Mouse (Mus musculus): ENCODE results near the gene Fam76a. TPM values are rescaled to one million over a fixed set of nuclear protein-coding genes. Genes with fewer than 3 reads are reported as not detected.
A peak's percentile ranks its signal among the peaks of the same experiment; 100 is the strongest.

The Fam76a gene
- polyA plus RNA-seq, 1 experiment = 15.0 TPM

- Histone ChIP-seq H3K36me3 (ENCODE audit: control insufficient read depth, insufficient read depth, low read length) (no peaks in the 10 kb centered on the region), H3K27ac (ENCODE audit: control insufficient read depth, insufficient read depth, low read length) (peak overlapping the region; percentile 18; the same call in 1 of the 2 replicates), H3K4me1 (replicated peaks; ENCODE audit: control insufficient read depth, insufficient read depth, low read length) (peaks cover 21% of the 10 kb centered on the region), H3K4me3 (ENCODE audit: control insufficient read depth, insufficient read depth, low read length) (no peak overlapping the region), H3K27me3 (ENCODE audit: control insufficient read depth, insufficient read depth, low read length) (no peaks in the 10 kb centered on the region)
- no peak for TF ChIP-seq CTCF (IDR thresholded peaks at IDR 0.05; ENCODE audit: borderline replicate concordance, control insufficient read depth, extremely low read depth, insufficient read depth, low read length, poor library complexity)
- no peak for TF ChIP-seq POLR2A (IDR thresholded peaks at IDR 0.05; ENCODE audit: control insufficient read depth, extremely low read depth, insufficient read depth, low read length, poor library complexity)
- 80% methylated on average over 10 of the region's 10 CpGs for WGBS
- DNase-seq = no peak
Observed at GRCm38 (mm10) chr4:132958741-132959678, 36.7 kb upstream of the Fam76a start.

GRCm38 (mm10) chr4:132955395-132955791 is 33.0 kb upstream of the Fam76a start:
- 78% methylated on average over 2 of the region's 2 CpGs for WGBS
- Histone ChIP-seq H3K36me3 (ENCODE audit: control insufficient read depth, insufficient read depth, low read length) (no peaks in the 10 kb centered on the region), H3K4me1 (replicated peaks; ENCODE audit: control insufficient read depth, insufficient read depth, low read length) (peaks cover 10% of the 10 kb centered on the region), H3K27ac (ENCODE audit: control insufficient read depth, insufficient read depth, low read length) (no peak overlapping the region), H3K4me3 (ENCODE audit: control insufficient read depth, insufficient read depth, low read length) (no peak overlapping the region), H3K27me3 (ENCODE audit: control insufficient read depth, insufficient read depth, low read length) (no peaks in the 10 kb centered on the region)
- no peak for DNase-seq
- TF ChIP-seq POLR2A (IDR thresholded peaks at IDR 0.05; ENCODE audit: control insufficient read depth, extremely low read depth, insufficient read depth, low read length, poor library complexity) (no peak), CTCF (IDR thresholded peaks at IDR 0.05; ENCODE audit: borderline replicate concordance, control insufficient read depth, extremely low read depth, insufficient read depth, low read length, poor library complexity) (no peak)

GRCm38 (mm10) chr4:132954530-132955394 is 32.4 kb upstream of the Fam76a start:
- H3K27me3 ChIP-seq (ENCODE audit: control insufficient read depth, insufficient read depth, low read length) = no peaks in the 10 kb centered on the region
- H3K4me3 ChIP-seq (ENCODE audit: control insufficient read depth, insufficient read depth, low read length) = no peak overlapping the region
- WGBS = 94% methylated on average over 7 of the region's 7 CpGs
- TF ChIP-seq CTCF (IDR thresholded peaks at IDR 0.05; ENCODE audit: borderline replicate concordance, control insufficient read depth, extremely low read depth, insufficient read depth, low read length, poor library complexity) (no peak), POLR2A (IDR thresholded peaks at IDR 0.05; ENCODE audit: control insufficient read depth, extremely low read depth, insufficient read depth, low read length, poor library complexity) (no peak)
- H3K27ac ChIP-seq (ENCODE audit: control insufficient read depth, insufficient read depth, low read length) = no peak overlapping the region
- no peaks in the 10 kb centered on the region for H3K36me3 ChIP-seq (ENCODE audit: control insufficient read depth, insufficient read depth, low read length)
- DNase-seq = no peak
- peaks cover 6% of the 10 kb centered on the region for H3K4me1 ChIP-seq (replicated peaks; ENCODE audit: control insufficient read depth, insufficient read depth, low read length)

GRCm38 (mm10) chr4:132950999-132951398 is 28.6 kb upstream of the Fam76a start:
- no peak for TF ChIP-seq CTCF (IDR thresholded peaks at IDR 0.05; ENCODE audit: borderline replicate concordance, control insufficient read depth, extremely low read depth, insufficient read depth, low read length, poor library complexity)
- TF ChIP-seq POLR2A (IDR thresholded peaks at IDR 0.05; ENCODE audit: control insufficient read depth, extremely low read depth, insufficient read depth, low read length, poor library complexity) = no peak
- DNase-seq = no peak
- no peaks in the 10 kb centered on the region for H3K27me3 ChIP-seq (ENCODE audit: control insufficient read depth, insufficient read depth, low read length)
- no peak overlapping the region for H3K4me3 ChIP-seq (ENCODE audit: control insufficient read depth, insufficient read depth, low read length)
- 53% methylated on average over 2 of the region's 2 CpGs for WGBS
- H3K36me3 ChIP-seq (ENCODE audit: control insufficient read depth, insufficient read depth, low read length) = no peaks in the 10 kb centered on the region
- H3K4me1 ChIP-seq (replicated peaks; ENCODE audit: control insufficient read depth, insufficient read depth, low read length) = peaks cover 12% of the 10 kb centered on the region
- H3K27ac ChIP-seq (ENCODE audit: control insufficient read depth, insufficient read depth, low read length) = no peak overlapping the region

- Histone ChIP-seq H3K36me3 (ENCODE audit: control insufficient read depth, insufficient read depth, low read length) (no peaks in the 10 kb centered on the region), H3K27me3 (ENCODE audit: control insufficient read depth, insufficient read depth, low read length) (no peaks in the 10 kb centered on the region), H3K27ac (ENCODE audit: control insufficient read depth, insufficient read depth, low read length) (no peak overlapping the region), H3K4me3 (ENCODE audit: control insufficient read depth, insufficient read depth, low read length) (no peak overlapping the region), H3K4me1 (replicated peaks; ENCODE audit: control insufficient read depth, insufficient read depth, low read length) (peaks cover 20% of the 10 kb centered on the region)
- no peak for DNase-seq
- TF ChIP-seq CTCF (IDR thresholded peaks at IDR 0.05; ENCODE audit: borderline replicate concordance, control insufficient read depth, extremely low read depth, insufficient read depth, low read length, poor library complexity) (no peak), POLR2A (IDR thresholded peaks at IDR 0.05; ENCODE audit: control insufficient read depth, extremely low read depth, insufficient read depth, low read length, poor library complexity) (no peak)
- 89% methylated on average over 24 of the region's 24 CpGs for WGBS
Observed at GRCm38 (mm10) chr4:132949882-132950532, 27.6 kb upstream of the Fam76a start.
